Mouse (Mus musculus): ENCODE measurements at regions not wholly inside any gene's neighbourhood (a gene's known extent, or its start where the extent isn't known, plus 50 kb on each side); places are given as distances from the start of the nearest gene placed in this dataset.

DNA sequence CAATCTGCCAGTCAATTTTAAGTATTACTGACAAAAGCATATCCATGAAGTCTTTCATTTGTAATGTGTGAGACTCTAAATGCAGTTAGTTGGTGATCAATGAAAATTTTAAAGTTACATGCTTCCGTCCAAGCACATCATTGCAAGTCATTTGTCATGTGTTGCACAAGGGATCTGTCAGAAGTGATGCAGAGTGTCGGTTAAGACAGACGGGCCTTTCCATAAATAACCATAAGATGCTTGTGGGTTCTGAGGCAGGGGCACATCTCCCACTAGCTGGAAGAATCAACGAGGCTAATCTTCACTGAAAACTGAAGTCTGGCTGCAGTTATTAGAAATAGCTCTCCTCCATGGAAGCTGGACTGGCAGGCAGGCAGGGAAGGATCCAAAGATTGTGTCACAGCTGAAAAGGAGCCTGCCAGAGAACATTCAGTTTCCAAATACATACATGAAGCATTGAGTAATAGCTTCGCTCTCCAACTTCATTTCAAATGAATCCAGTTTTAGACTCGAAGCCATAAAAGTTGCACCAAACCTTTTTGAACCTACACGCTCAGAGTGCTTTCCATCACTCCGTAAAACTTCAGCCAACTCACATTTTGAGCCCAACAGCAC is 241.8 kb downstream of the Gsdmc2 start:
- WGBS, result 83% methylated on average over 8 of the region's 8 CpGs
- ATAC-seq (ENCODE audit: low read depth), result no peak

DNA sequence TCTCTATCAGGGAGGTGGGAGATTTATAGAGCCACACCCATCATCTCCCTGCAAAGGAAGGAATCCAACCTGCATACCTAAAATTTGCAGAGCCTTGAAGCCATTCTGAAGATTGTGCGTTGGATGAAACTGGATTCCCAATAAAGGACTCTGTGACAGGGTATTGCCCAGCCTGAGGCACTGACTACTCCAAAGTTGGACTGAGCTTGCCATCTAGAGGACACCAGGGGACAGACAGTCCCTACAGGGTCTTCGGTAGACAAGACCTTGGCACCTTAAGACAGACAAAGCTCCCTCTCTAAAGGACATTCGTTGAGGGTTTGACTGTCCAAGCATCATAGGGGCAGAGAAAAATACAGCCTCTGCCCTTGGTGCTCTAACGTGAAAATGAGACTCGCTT is 243.4 kb downstream of the Gsdmc2 start:
- no peaks in the 10 kb centered on the region for H3K36me3 ChIP-seq (ENCODE audit: control insufficient read depth, insufficient read depth, low read length)
- H3K4me3 ChIP-seq (ENCODE audit: low read depth, low read length), result no peak overlapping the region
- no peaks in the 10 kb centered on the region for H3K9me3 ChIP-seq (ENCODE audit: control insufficient read depth, low read length)
- no peak overlapping the region for H3K4me2 ChIP-seq (ENCODE audit: low read depth, low read length)
- H3K27me3 ChIP-seq (ENCODE audit: control insufficient read depth, insufficient read depth, low read length), result no peaks in the 10 kb centered on the region
- H3K9ac ChIP-seq (replicated peaks; ENCODE audit: low read depth, low read length), result no peak overlapping the region
- peak; percentile 94 for ATAC-seq (ENCODE audit: low read depth)
- WGBS, result 52% methylated on average over 5 of the region's 5 CpGs
- H3K27ac ChIP-seq (ENCODE audit: low read depth, low read length), result no peak overlapping the region
- no peaks in the 10 kb centered on the region for H3K4me1 ChIP-seq (ENCODE audit: control insufficient read depth, insufficient read depth, low read length)

More for the DNA sequence above, 241.8 kb downstream of the Gsdmc2 start:
- Histone ChIP-seq H3K4me1 (ENCODE audit: control insufficient read depth, insufficient read depth, low read length) (no peaks in the 10 kb centered on the region), H3K27me3 (ENCODE audit: control insufficient read depth, insufficient read depth, low read length) (no peaks in the 10 kb centered on the region), H3K9ac (replicated peaks; ENCODE audit: low read depth, low read length) (no peak overlapping the region), H3K36me3 (ENCODE audit: control insufficient read depth, insufficient read depth, low read length) (no peaks in the 10 kb centered on the region), H3K4me3 (ENCODE audit: low read depth, low read length) (no peak overlapping the region), H3K27ac (ENCODE audit: low read depth, low read length) (no peak overlapping the region), H3K4me2 (ENCODE audit: low read depth, low read length) (no peak overlapping the region), H3K9me3 (ENCODE audit: control insufficient read depth, low read length) (no peaks in the 10 kb centered on the region)

- Histone ChIP-seq H3K27ac (ENCODE audit: low read depth, low read length) (no peak overlapping the region), H3K27me3 (ENCODE audit: control insufficient read depth, insufficient read depth, low read length) (no peaks in the 10 kb centered on the region), H3K4me3 (ENCODE audit: low read depth, low read length) (no peak overlapping the region), H3K9ac (replicated peaks; ENCODE audit: low read depth, low read length) (no peak overlapping the region), H3K4me2 (ENCODE audit: low read depth, low read length) (no peak overlapping the region), H3K36me3 (ENCODE audit: control insufficient read depth, insufficient read depth, low read length) (no peaks in the 10 kb centered on the region), H3K4me1 (ENCODE audit: control insufficient read depth, insufficient read depth, low read length) (no peaks in the 10 kb centered on the region), H3K9me3 (ENCODE audit: control insufficient read depth, low read length) (no peaks in the 10 kb centered on the region)
- WGBS, result 97% methylated on average over 5 of the region's 5 CpGs
- ATAC-seq (ENCODE audit: low read depth), result no peak
Observed at GRCm38 (mm10) chr15:63592758-63593463, 252.1 kb downstream of the Gsdmc2 start.

- 92% methylated on average over 2 of the region's 2 CpGs for WGBS
- H3K27me3 ChIP-seq (ENCODE audit: control insufficient read depth, insufficient read depth, low read length), result no peaks in the 10 kb centered on the region
Observed at GRCm38 (mm10) chr15:63559293-63559692, 285.7 kb downstream of the Gsdmc2 start.

DNA sequence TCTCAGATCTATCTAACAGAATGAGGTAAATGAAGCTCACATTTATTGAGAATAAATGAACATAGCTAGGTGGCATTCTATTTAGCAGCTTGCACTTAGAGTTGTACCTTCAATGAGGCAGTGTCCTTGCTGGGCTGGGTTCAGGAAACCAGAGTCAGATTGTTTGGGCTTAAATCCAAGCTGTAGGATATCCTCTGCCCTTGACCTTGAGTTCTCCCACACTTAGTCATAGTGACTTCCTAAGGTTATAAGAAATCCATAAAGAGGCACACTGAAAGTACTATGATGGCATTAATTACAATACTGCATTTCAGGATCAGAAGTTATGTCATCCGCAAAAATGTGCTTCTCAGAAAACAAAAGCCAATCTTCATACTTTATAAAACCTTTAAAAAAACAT is 286.3 kb downstream of the Gsdmc2 start:
- H3K4me2 ChIP-seq (ENCODE audit: low read depth, low read length), result no peak overlapping the region
- no peak for ATAC-seq (ENCODE audit: low read depth)
- WGBS, result 95% methylated on average over 1 of the region's 1 CpGs

More at GRCm38 (mm10) chr15:63559293-63559692, 285.7 kb downstream of the Gsdmc2 start:
- Histone ChIP-seq H3K27ac (ENCODE audit: low read depth, low read length) (no peak overlapping the region), H3K4me3 (ENCODE audit: low read depth, low read length) (no peak overlapping the region), H3K9ac (replicated peaks; ENCODE audit: low read depth, low read length) (no peak overlapping the region), H3K4me1 (ENCODE audit: control insufficient read depth, insufficient read depth, low read length) (no peaks in the 10 kb centered on the region), H3K4me2 (ENCODE audit: low read depth, low read length) (no peak overlapping the region), H3K9me3 (ENCODE audit: control insufficient read depth, low read length) (no peaks in the 10 kb centered on the region), H3K36me3 (ENCODE audit: control insufficient read depth, insufficient read depth, low read length) (no peaks in the 10 kb centered on the region)
- no peak for ATAC-seq (ENCODE audit: low read depth)

DNA sequence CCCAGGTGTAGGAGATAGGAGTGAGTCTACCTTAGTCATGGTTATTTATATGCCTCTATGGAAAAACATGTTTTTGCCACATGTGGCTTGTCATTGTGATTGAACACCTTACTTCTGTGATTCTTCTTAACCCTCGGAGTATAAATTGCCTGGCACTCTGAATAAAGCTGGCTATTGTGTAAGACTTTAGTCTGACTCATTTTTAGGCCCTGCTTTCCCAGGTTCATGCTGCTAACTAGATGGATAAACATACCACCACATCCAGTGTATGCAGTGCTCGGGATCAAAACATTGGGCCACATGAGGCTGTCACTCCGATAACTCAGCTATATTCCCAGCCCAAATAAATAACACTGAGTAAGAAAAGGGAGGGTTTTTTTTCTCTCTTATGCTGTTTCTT is 287.2 kb downstream of the Gsdmc2 start:
- no peak overlapping the region for H3K27ac ChIP-seq (ENCODE audit: low read depth, low read length)
- no peaks in the 10 kb centered on the region for H3K9me3 ChIP-seq (ENCODE audit: control insufficient read depth, low read length)
- no peak overlapping the region for H3K4me3 ChIP-seq (ENCODE audit: low read depth, low read length)
- no peaks in the 10 kb centered on the region for H3K27me3 ChIP-seq (ENCODE audit: control insufficient read depth, insufficient read depth, low read length)
- no peak overlapping the region for H3K4me2 ChIP-seq (ENCODE audit: low read depth, low read length)
- no peaks in the 10 kb centered on the region for H3K4me1 ChIP-seq (ENCODE audit: control insufficient read depth, insufficient read depth, low read length)
- WGBS, result 88% methylated on average over 3 of the region's 3 CpGs
- no peaks in the 10 kb centered on the region for H3K36me3 ChIP-seq (ENCODE audit: control insufficient read depth, insufficient read depth, low read length)
- H3K9ac ChIP-seq (replicated peaks; ENCODE audit: low read depth, low read length), result no peak overlapping the region
- no peak for ATAC-seq (ENCODE audit: low read depth)

More for the DNA sequence above, 286.3 kb downstream of the Gsdmc2 start:
- H3K27me3 ChIP-seq (ENCODE audit: control insufficient read depth, insufficient read depth, low read length), result no peaks in the 10 kb centered on the region
- H3K4me1 ChIP-seq (ENCODE audit: control insufficient read depth, insufficient read depth, low read length), result no peaks in the 10 kb centered on the region
- no peak overlapping the region for H3K4me3 ChIP-seq (ENCODE audit: low read depth, low read length)
- H3K9me3 ChIP-seq (ENCODE audit: control insufficient read depth, low read length), result no peaks in the 10 kb centered on the region
- no peak overlapping the region for H3K27ac ChIP-seq (ENCODE audit: low read depth, low read length)
- no peak overlapping the region for H3K9ac ChIP-seq (replicated peaks; ENCODE audit: low read depth, low read length)
- no peaks in the 10 kb centered on the region for H3K36me3 ChIP-seq (ENCODE audit: control insufficient read depth, insufficient read depth, low read length)

- no peak overlapping the region for H3K4me3 ChIP-seq (ENCODE audit: low read depth, low read length)
- no peaks in the 10 kb centered on the region for H3K36me3 ChIP-seq (ENCODE audit: control insufficient read depth, insufficient read depth, low read length)
- H3K4me1 ChIP-seq (ENCODE audit: control insufficient read depth, insufficient read depth, low read length), result no peaks in the 10 kb centered on the region
- H3K4me2 ChIP-seq (ENCODE audit: low read depth, low read length), result no peak overlapping the region
- no peak overlapping the region for H3K27ac ChIP-seq (ENCODE audit: low read depth, low read length)
- 70% methylated on average over 5 of the region's 5 CpGs for WGBS
- no peaks in the 10 kb centered on the region for H3K27me3 ChIP-seq (ENCODE audit: control insufficient read depth, insufficient read depth, low read length)
- no peaks in the 10 kb centered on the region for H3K9me3 ChIP-seq (ENCODE audit: control insufficient read depth, low read length)
- no peak overlapping the region for H3K9ac ChIP-seq (replicated peaks; ENCODE audit: low read depth, low read length)
- ATAC-seq (ENCODE audit: low read depth), result no peak
Observed at GRCm38 (mm10) chr15:63553597-63553996, 291.4 kb downstream of the Gsdmc2 start.

DNA sequence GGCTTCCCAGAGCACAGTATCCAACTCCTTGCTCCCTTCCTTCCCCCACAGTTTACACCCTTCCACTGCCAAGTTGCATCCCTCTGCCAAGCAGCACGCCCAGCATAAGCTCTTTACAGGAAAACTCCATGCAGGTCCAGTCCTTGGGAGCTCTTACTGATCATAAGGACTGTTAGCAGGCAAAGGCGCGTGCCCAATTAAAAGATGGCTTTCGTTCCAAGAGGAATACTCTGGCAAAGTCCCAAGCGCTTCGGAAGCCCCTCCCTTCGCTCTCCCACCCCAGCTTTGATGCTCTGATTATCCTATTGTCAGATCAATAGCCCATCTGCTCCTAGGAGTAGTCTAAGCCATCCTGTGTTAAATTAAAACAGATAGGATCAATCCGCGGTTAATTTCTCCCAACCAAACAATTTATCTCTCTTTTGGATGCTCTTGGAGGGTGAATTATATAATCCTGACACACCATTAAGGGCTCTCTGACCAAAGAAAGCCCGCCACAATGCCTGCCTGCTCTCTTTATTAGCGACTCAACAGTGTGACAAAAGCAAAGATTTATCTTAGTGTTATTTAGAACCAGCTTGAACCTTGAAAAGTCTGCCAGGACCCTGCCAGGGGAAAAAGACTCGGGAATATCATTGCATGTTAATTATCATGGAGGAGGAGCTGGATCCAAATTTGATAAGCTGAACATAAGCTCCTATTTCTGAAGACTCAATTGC is 312.5 kb downstream of the Gsdmc2 start:
- Histone ChIP-seq H3K27me3 (ENCODE audit: control insufficient read depth, insufficient read depth, low read length) (no peaks in the 10 kb centered on the region), H3K9me3 (ENCODE audit: control insufficient read depth, low read length) (no peaks in the 10 kb centered on the region), H3K4me1 (ENCODE audit: control insufficient read depth, insufficient read depth, low read length) (no peaks in the 10 kb centered on the region), H3K9ac (replicated peaks; ENCODE audit: low read depth, low read length) (peak overlapping the region; percentile 16; the same call in 1 of the 2 replicates), H3K4me3 (ENCODE audit: low read depth, low read length) (no peak overlapping the region), H3K27ac (ENCODE audit: low read depth, low read length) (no peak overlapping the region; the same call in 1 of the 2 replicates), H3K4me2 (ENCODE audit: low read depth, low read length) (peak overlapping the region; percentile 37), H3K36me3 (ENCODE audit: control insufficient read depth, insufficient read depth, low read length) (no peaks in the 10 kb centered on the region)
- peak; percentile 87 for ATAC-seq (ENCODE audit: low read depth)
- WGBS, result 16% methylated on average over 12 of the region's 12 CpGs

- Histone ChIP-seq H3K36me3 (ENCODE audit: control insufficient read depth, insufficient read depth, low read length) (no peaks in the 10 kb centered on the region), H3K4me2 (ENCODE audit: low read depth, low read length) (no peak overlapping the region), H3K4me3 (ENCODE audit: low read depth, low read length) (no peak overlapping the region), H3K9ac (replicated peaks; ENCODE audit: low read depth, low read length) (no peak overlapping the region), H3K4me1 (ENCODE audit: control insufficient read depth, insufficient read depth, low read length) (no peaks in the 10 kb centered on the region), H3K9me3 (ENCODE audit: control insufficient read depth, low read length) (no peaks in the 10 kb centered on the region), H3K27me3 (ENCODE audit: control insufficient read depth, insufficient read depth, low read length) (no peaks in the 10 kb centered on the region), H3K27ac (ENCODE audit: low read depth, low read length) (no peak overlapping the region)
- WGBS, result 86% methylated on average over 2 of the region's 2 CpGs
- ATAC-seq (ENCODE audit: low read depth), result no peak
Observed at GRCm38 (mm10) chr15:63527318-63527717, 317.7 kb downstream of the Gsdmc2 start.

All from neural tube, embryonic 14.5 days (tissue).